Mouse (Mus musculus) ES-E14 (cell line): Measurements from ENCODE around the gene Vps13c.

Experiments
- CHD2 ChIP-seq: IDR thresholded peaks from 2 replicates; pipeline ENCODE4 v1.6.1; 2014; ENCODE audit warnings: mild to moderate bottlenecking, low read depth, low read length, inconsistent platforms
- HCFC1 ChIP-seq: IDR thresholded peaks from 2 replicates; pipeline ENCODE4 v1.6.1; 2012; ENCODE audit warnings: low read length, inconsistent platforms, borderline replicate concordance; ENCODE audit not compliant: insufficient read depth
- MAFK ChIP-seq: IDR thresholded peaks from 2 replicates; pipeline ENCODE4 v1.6.1; 2014; ENCODE audit warnings: mild to moderate bottlenecking, low read depth, low read length, inconsistent platforms; ENCODE audit not compliant: insufficient read depth
- ZC3H11A ChIP-seq: IDR thresholded peaks from 2 replicates; pipeline ENCODE4 v1.6.1; 2012; ENCODE audit warnings: low read depth, mild to moderate bottlenecking, inconsistent platforms, low read length, borderline replicate concordance

DNA sequence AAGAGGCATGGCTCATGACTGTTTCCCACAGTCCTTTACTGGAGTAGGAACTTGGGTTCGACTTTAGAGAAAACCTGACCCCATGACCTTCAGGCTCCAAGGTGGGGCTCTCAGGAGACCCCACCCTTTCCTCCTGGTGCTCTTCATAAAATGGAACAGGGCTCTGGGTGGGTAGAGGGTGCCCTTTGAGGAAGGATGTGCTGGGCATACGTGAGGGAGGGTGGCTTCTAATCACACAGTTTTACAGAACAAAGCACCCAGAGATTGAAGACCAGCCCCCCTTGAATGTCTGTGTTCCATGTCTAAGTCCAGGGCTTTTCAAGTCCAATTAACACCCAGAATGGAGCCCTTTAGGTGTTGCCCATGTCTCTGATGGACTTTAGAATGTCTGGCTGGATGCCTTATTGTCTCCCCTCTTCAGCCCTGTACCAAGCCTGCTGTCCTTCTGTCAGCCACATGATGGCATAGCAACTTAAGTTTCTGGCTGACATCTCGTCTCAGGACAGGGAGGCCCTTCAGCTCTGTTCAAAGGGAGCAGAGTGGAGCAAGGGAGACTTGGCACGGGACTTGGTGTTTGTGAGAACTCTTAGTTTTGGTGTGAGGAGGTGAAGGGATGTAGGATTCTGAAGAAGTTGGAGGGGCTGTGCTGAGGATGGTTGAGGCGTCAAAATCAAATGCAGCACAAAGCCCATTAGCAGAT lies 176.2 kb downstream of the Vps13c start:
- TF ChIP-seq MAFK: no peak
- peak; percentile 27; the same call in 1 of the 2 replicates for TF ChIP-seq ZC3H11A
- no peak for TF ChIP-seq CHD2
- no peak for TF ChIP-seq HCFC1
